Mouse (Mus musculus) heart, postnatal 0 days (tissue): ENCODE data around the gene Abcb4.

Source experiments
- CTCF ChIP-seq: IDR thresholded peaks from 2 replicates; pipeline ENCODE4 v1.5.1; 2016; ENCODE audit warnings: antibody characterized with exemption, control low read depth, low read depth
- EP300 ChIP-seq: IDR thresholded peaks from 2 replicates; pipeline ENCODE4 v1.6.1; 2016; ENCODE audit warnings: antibody characterized with exemption, low read depth

GRCm38 (mm10) chr5:8877800-8878199 is 15.7 kb upstream of the Abcb4 start:
- TF ChIP-seq CTCF (no peak), EP300 (no peak)
